Mouse (Mus musculus): ENCODE measurements around the gene Ranbp3.
A peak's percentile ranks its signal among the peaks of the same experiment; 100 is the strongest.

The Ranbp3 gene

DNA sequence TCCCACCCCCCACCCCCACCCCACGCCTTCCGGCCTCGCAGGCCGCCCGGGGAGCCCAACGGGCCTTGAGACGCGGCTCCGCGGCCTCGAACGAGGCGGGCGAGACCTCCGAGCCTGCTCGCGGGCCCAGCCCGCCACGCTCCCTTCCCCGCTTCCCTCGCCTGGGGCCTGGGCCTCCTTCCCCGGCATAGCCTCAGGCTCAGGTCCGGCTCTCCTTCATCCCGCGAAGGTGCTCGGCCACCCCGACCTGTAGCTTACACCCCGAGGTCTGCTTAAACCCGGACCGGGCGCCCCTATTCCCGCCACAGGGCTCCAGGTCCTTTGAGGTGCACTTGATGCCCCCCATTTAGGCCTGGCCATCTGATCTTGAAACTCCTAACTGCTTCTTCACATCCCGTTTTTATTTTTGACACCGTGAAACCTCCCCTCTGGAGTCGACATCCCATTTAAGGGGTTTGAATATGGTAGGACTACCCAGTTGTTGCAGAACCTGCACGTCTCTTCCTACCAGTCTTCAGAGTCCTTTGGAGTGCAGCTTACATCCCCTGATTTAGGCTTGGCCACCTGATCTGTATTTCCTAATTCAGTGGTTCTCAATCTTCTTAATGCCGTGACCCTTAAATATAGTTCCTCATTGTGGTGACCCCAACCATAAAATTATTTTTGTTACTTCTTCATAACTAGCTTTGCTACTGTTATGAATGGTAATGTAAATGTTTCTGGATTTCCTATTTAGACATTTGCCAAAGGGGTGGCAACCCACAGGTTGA, 738 bp downstream of the Ranbp3 start:
- peak; percentile 58 to 80 for DNase-seq (ENCODE audit: inconsistent age in 2 of 2, low spot score in 1 of 2)

DNA sequence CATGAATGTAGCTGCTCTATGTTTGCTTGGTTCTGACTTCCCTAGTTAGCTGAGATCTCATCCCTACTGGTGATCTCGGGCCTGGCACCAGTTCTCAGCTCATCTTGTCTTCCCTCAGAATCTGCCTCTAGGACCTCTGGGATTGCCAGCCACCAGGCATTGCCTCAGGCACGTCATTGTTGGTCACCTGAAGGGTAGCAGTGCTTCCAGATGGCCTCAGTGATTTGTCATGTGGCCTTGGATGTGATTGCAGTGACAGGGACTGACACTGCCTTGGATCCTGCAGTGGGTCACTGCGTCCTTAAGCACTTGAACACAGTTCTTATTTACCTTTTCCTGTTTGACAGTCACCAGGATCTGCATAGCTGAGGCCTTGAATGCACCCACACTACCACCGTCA, 8.7 kb downstream of the Ranbp3 start:
- DNase-seq (ENCODE audit: inconsistent age in 2 of 2, low spot score in 1 of 2): peak; percentile 67 to 83

- DNase-seq (ENCODE audit: inconsistent age in 2 of 2, low spot score in 1 of 2): no peak
Observed at GRCm38 (mm10) chr17:56682880-56683279, 9.8 kb downstream of the Ranbp3 start.

- no peak for DNase-seq (ENCODE audit: inconsistent age in 2 of 2, low spot score in 1 of 2)
Observed at GRCm38 (mm10) chr17:56683546-56684140, 10.5 kb downstream of the Ranbp3 start.

DNA sequence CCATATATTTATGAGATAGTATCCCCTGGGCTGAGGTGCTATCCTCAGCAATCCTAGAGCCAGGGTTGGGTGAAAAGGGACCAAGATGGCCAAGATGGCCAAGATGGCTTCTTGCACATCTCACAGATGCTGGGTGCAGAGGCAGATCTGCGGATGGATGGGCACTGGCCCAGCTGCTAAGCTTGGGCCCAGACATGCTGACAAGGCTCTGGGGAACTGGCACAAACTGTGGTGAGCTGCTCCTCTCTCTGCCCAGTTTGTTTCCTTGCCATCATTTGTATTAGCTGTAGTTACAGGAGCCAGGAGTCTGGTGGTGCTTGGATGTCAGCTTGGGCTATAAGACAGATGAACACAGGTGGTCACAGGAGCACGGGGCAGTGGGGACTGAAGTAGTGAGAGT, 11.6 kb downstream of the Ranbp3 start:
- DNase-seq (ENCODE audit: inconsistent age in 2 of 2, low spot score in 1 of 2): no peak

DNA sequence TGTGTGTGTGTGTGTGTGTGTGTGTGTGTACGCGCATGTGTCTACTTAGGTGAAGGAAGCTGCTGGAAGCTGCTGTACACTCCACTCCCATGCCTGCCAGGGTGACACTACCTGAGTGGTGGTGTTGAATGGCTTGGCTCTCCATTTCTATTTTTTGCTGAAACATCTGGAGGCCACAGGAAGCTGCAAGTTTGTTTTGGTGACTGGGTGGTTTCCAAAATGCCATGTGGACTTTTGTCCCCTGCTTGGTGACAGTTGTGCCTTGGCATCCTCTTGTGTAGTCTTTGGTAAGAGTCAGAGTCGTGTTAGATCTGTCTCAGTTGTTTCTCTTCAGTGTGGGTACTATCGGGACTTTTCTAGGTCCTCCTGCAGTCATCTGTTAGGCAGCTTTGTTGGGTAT, 13.7 kb downstream of the Ranbp3 start:
- DNase-seq (ENCODE audit: inconsistent age in 2 of 2, low spot score in 1 of 2): no peak

DNA sequence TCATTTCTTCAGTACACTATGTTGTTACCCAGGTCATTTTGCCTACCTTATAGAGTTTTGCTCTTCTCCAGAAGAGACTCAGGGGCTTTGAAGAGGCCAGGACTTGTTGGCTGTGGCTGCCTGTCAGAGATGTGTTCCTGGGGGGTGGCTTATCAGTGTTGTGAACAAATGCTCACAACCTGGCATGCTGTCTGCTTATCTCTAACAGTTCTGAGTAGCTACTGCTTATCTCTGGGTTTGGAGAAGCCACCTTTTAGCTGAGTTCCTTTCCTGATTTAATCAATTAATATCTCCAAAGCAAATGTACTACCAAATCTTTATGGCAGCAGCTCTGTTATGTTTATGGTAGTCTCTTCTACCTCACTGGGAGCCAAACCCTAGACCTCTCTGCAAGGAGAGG, 15.0 kb downstream of the Ranbp3 start:
- no peak for DNase-seq (ENCODE audit: inconsistent age in 2 of 2, low spot score in 1 of 2)

GRCm38 (mm10) chr17:56688689-56689088, 15.6 kb downstream of the Ranbp3 start:
- DNase-seq (ENCODE audit: inconsistent age in 2 of 2, low spot score in 1 of 2): no peak

GRCm38 (mm10) chr17:56693395-56693794, 20.3 kb downstream of the Ranbp3 start:
- DNase-seq (ENCODE audit: inconsistent age in 2 of 2, low spot score in 1 of 2): no peak

DNA sequence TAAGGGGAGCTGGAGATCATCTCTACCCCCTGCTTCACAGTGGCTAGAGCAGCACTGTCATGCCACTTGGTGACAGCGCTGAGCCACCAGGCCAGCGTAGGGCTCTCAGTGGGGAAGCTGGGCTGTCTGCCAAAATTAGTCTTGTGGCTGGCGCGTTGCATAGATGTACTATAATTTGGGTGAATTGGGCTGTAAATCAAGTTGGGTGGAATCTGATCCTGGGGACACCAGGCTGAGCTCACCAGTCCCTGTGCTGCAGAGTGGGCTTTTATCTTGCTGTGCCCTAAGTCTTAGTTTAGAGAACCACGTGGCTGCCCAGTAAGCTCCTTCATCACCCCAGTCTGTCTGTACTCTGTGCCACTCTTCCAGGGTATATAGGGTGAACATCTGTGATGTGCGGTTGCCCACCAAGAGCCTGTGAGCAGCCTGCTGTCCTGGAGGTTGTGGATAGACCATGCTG, 20.8 kb downstream of the Ranbp3 start:
- DNase-seq (ENCODE audit: inconsistent age in 2 of 2, low spot score in 1 of 2): peak; percentile 87 to 92

- DNase-seq (ENCODE audit: inconsistent age in 2 of 2, low spot score in 1 of 2): peak in 1 of 2 experiments; percentile 57
Observed at GRCm38 (mm10) chr17:56700451-56700850, 27.4 kb downstream of the Ranbp3 start.

- DNase-seq (ENCODE audit: inconsistent age in 2 of 2, low spot score in 1 of 2): no peak
Observed at GRCm38 (mm10) chr17:56703038-56703437, 29.9 kb downstream of the Ranbp3 start.

- no peak for DNase-seq (ENCODE audit: inconsistent age in 2 of 2, low spot score in 1 of 2)
Observed at GRCm38 (mm10) chr17:56706515-56706914, 33.4 kb downstream of the Ranbp3 start.

- peak in 1 of 2 experiments; percentile 61 for DNase-seq (ENCODE audit: inconsistent age in 2 of 2, low spot score in 1 of 2)
Observed at GRCm38 (mm10) chr17:56708692-56709091, 35.6 kb downstream of the Ranbp3 start.

GRCm38 (mm10) chr17:56709708-56710107, 36.6 kb downstream of the Ranbp3 start:
- DNase-seq (ENCODE audit: inconsistent age in 2 of 2, low spot score in 1 of 2): no peak

GRCm38 (mm10) chr17:56715360-56715759, 42.3 kb downstream of the Ranbp3 start:
- DNase-seq (ENCODE audit: inconsistent age in 2 of 2, low spot score in 1 of 2): no peak

- DNase-seq (ENCODE audit: inconsistent age in 2 of 2, low spot score in 1 of 2): peak in 1 of 2 experiments; percentile 62
Observed at GRCm38 (mm10) chr17:56715914-56716654, 43.0 kb downstream of the Ranbp3 start.

GRCm38 (mm10) chr17:56716655-56717362, 43.7 kb downstream of the Ranbp3 start:
- peak; percentile 98 to 99 for DNase-seq (ENCODE audit: inconsistent age in 2 of 2, low spot score in 1 of 2)

- peak; percentile 94 to 99 for DNase-seq (ENCODE audit: inconsistent age in 2 of 2, low spot score in 1 of 2)
Observed at GRCm38 (mm10) chr17:56717363-56718058, 44.4 kb downstream of the Ranbp3 start, which contains the start of the genes Ndufa11 and Vmac. Gene Ndufa11, plus strand, starts transcription at chr17:56717767. Gene Vmac, minus strand, starts transcription at chr17:56718022.

DNA sequence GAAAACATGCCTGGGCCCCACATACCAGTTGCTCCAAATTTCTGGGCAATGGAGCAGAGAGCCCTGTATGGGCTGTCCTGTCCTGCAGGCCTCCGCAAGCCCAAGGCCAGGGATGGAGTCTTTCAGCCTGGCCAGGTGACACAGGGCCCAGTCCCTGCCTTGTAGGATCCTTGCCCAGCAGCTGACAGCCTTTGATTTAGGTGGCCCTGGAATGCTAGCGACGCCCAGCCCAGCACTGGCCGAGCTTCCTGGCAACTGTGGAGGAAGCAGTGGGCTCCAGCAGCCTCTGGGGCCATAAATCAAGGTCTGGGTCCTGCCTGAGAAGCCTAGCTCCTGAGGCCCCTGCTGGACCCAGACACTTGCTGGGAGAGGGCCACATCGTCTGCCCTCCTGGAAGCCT, 49.3 kb downstream of the Ranbp3 start:
- peak; percentile 74 to 85 for DNase-seq (ENCODE audit: inconsistent age in 2 of 2, low spot score in 1 of 2)
